Mouse (Mus musculus) embryonic fibroblast, embryonic 13.5 days (primary cell): Measurements from ENCODE around the gene Tcea2.

ENCODE experiments used
- CTCF ChIP-seq: IDR thresholded peaks from 2 replicates; pipeline ENCODE4 v1.5.1; 2011; ENCODE audit warnings: mild to moderate bottlenecking, control low read depth, low read length, moderate library complexity, borderline replicate concordance; ENCODE audit not compliant: insufficient read depth
- POLR2A ChIP-seq: IDR thresholded peaks from 2 replicates; pipeline ENCODE4 v1.6.1; 2011; ENCODE audit warnings: low read depth, mild to moderate bottlenecking, control low read depth, low read length, moderate library complexity

DNA sequence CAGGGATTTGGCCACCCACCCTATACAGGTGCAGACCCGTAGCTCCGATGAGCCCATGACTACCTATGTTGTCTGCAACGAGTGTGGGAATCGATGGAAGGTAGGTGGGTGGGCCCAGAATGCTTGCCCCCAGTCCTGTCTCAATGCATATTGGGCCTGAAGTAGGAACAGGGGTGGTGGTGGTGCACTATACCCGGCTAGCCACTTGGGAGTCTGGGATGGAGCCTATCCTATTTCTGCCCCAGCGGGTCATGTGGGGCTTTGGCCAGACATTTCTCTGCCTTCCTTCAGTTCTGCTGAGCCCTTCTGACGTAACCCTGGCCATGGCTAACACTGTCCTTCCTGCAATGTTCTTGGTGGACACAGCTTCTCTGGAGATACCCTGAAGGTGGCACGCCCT, 7.5 kb downstream of the Tcea2 start:
- no peak for TF ChIP-seq CTCF
- TF ChIP-seq POLR2A: peak; percentile 14; the same call in 1 of the 2 replicates
